Mouse (Mus musculus) testis, adult 2 months (tissue): ENCODE data around the gene Capn5. TPM values are rescaled to one million over a fixed set of nuclear protein-coding genes. Genes with fewer than 3 reads are reported as not detected.

Experiments
- H3K27ac ChIP-seq: fragments of 200-500 bp; 2 replicates; pipeline ENCODE4 v1.5.1; 2012; ENCODE audit warnings: low read depth, low read length; ENCODE audit not compliant: control insufficient read depth, insufficient read depth
- H3K27me3 ChIP-seq: fragments of 200-500 bp; 2 replicates; pipeline ENCODE4 v1.6.1; 2012; ENCODE audit warnings: mild to moderate bottlenecking, low read length, moderate library complexity; ENCODE audit not compliant: control insufficient read depth, insufficient read depth
- H3K36me3 ChIP-seq: fragments of 200-500 bp; 2 replicates; pipeline ENCODE4 v1.6.1; 2012; ENCODE audit warnings: mild to moderate bottlenecking, low read length; ENCODE audit not compliant: control insufficient read depth, insufficient read depth
- H3K4me1 ChIP-seq: fragments of 200-500 bp; 2 replicates; pipeline ENCODE4 v1.6.1; 2012; ENCODE audit warnings: low read length; ENCODE audit not compliant: control insufficient read depth, insufficient read depth
- H3K4me3 ChIP-seq: fragments of 200-500 bp; 2 replicates; pipeline ENCODE4 v1.5.1; 2012; ENCODE audit warnings: low read depth, mild to moderate bottlenecking, low read length, moderate library complexity, mixed read lengths; ENCODE audit not compliant: control insufficient read depth
- CTCF ChIP-seq: fragments of 200-500 bp; IDR thresholded peaks from 2 replicates; pipeline ENCODE4 v1.5.1; 2012; ENCODE audit warnings: low read depth, mild to moderate bottlenecking, inconsistent platforms, low read length, moderate library complexity; ENCODE audit not compliant: control insufficient read depth, insufficient read depth, insufficient replicate concordance
- POLR2A ChIP-seq: fragments of 200-500 bp; IDR thresholded peaks from 2 replicates; pipeline ENCODE4 v1.6.1; 2012; ENCODE audit warnings: low read depth, mild to moderate bottlenecking, inconsistent platforms, low read length, moderate library complexity; ENCODE audit not compliant: control insufficient read depth
- polyA plus RNA-seq: library from polyadenylated mRNA; depleted of rRNA; stranded (reverse); fragments of >200 nt; gene quantifications from 2 replicates; pipeline ENCODE4 v1.2.3, GENCODE M21; 2012; rRNA removed

Capn5 gene
- 0.85 and 2.2 TPM in 2 replicates for polyA plus RNA-seq

DNA sequence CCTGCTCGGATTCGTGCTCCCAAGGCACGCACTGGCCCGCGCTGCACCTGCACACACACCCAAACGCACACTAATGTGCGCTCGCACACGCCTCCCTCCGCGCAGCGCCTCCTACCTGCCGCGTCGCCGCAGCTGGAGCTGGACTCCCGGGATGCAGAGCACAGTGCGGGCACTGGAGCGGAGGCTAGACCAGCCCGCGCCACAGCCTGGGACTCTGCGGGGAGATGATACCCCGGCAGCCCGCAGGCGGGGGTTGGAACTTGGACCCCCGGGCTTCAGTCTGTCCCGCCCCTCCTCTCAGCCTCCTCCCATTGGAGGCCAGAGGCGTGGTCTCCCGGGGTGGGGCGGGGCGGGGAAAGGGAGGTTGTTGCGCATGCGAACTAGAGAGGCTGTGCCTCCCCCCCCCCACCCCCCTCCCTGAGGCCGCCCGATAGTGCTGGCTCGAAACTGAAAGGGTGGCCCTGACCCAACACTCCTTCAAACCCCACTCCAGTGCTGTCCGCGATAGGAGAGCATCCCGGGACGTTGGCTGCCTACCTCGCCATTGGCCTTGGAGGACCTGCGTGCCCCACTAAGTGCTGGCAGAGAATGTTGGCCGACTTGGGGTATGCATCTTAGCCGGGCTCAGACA, at the start of gene Capn5:
Gene Capn5, minus strand, starts transcription at position 346 of the 631 bp plus-strand sequence.
- H3K27ac ChIP-seq = peak within 1 kb of the TSS; percentile 3; the same call in 1 of the 2 replicates
- no peaks in the 10 kb centered on the region for H3K36me3 ChIP-seq
- peaks cover 14% of the 10 kb centered on the region for H3K4me1 ChIP-seq
- H3K27me3 ChIP-seq = no peaks in the 10 kb centered on the region
- peak within 1 kb of the TSS; percentile 92 for H3K4me3 ChIP-seq
- peak; percentile 34; the same call in 1 of the 2 replicates for TF ChIP-seq CTCF
- no peak for TF ChIP-seq POLR2A

DNA sequence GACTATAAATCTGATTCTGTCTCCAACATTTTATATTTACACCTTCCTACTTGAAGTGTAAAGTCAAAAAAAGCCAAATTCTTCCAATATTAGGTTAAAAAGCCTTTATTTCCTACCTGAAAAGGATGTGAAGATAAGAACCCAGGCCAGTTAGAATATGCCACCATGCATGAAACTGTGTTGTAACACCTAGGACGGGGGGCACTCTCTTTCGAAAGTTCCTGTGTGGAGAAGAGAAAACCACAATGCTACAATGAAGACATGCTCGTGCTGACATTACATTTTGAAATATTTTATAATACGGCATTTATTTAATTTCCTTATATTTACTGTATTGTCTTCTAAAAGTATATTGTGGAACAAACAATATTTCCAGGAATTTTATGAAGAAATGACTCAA, 45.7 kb upstream of the Capn5 start:
- Histone ChIP-seq H3K36me3 (no peaks in the 10 kb centered on the region), H3K4me1 (no peaks in the 10 kb centered on the region), H3K27me3 (no peaks in the 10 kb centered on the region), H3K4me3 (no peak overlapping the region), H3K27ac (no peak overlapping the region)
- TF ChIP-seq POLR2A (no peak), CTCF (no peak)

DNA sequence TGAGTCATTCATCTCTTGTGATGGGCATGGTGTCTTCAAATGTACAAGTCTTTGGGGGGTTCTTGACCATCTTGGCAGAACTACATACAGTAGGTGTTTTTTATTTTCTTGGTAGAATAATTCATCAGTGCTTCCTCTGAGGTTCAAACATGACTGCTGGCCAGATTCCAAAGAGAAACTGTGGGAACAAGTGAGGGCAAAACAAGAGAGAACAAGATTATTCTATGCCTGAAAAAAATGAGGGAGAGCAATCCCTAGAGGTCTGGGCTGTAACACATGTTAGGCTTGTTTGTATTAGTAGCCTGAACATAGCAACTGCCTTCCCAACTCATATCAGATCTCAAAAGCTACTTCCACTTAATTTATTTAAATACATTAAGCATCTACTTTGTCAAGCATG, 38.6 kb upstream of the Capn5 start:
- no peaks in the 10 kb centered on the region for H3K36me3 ChIP-seq
- H3K27me3 ChIP-seq = no peaks in the 10 kb centered on the region
- H3K4me1 ChIP-seq = no peaks in the 10 kb centered on the region
- TF ChIP-seq POLR2A (no peak), CTCF (no peak)
- H3K4me3 ChIP-seq = no peak overlapping the region
- no peak overlapping the region for H3K27ac ChIP-seq

GRCm38 (mm10) chr7:98202946-98203345, 24.9 kb upstream of the Capn5 start:
- no peaks in the 10 kb centered on the region for H3K36me3 ChIP-seq
- no peaks in the 10 kb centered on the region for H3K27me3 ChIP-seq
- TF ChIP-seq POLR2A (no peak), CTCF (no peak)
- no peaks in the 10 kb centered on the region for H3K4me1 ChIP-seq
- no peak overlapping the region for H3K4me3 ChIP-seq
- H3K27ac ChIP-seq = no peak overlapping the region

GRCm38 (mm10) chr7:98201493-98202028, 23.5 kb upstream of the Capn5 start:
- H3K4me1 ChIP-seq = no peaks in the 10 kb centered on the region
- no peaks in the 10 kb centered on the region for H3K27me3 ChIP-seq
- H3K4me3 ChIP-seq = no peak overlapping the region
- no peaks in the 10 kb centered on the region for H3K36me3 ChIP-seq
- no peak overlapping the region for H3K27ac ChIP-seq
- TF ChIP-seq POLR2A (no peak), CTCF (no peak)

DNA sequence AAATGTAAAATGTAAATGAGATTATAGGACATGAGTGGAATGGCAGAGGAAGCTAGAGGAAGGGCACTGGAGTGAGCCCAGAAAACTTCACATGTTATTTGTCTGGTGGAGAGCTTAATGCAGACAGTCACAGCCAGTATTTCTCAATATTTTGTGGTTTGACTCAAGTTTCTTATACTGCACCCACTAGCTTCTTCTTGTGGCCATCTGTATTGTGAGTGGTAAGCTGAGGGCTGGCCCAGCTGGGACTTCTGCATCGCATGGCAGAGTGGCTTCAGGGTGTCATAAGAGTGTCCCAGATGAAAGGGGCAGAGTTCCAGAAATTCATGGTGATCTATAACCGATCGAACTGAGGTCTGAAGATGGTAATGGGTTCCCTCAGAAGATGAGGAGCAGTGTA, 22.3 kb upstream of the Capn5 start:
- no peaks in the 10 kb centered on the region; the same call in 1 of the 2 replicates for H3K4me1 ChIP-seq
- no peak overlapping the region for H3K4me3 ChIP-seq
- no peak for TF ChIP-seq POLR2A
- no peak for TF ChIP-seq CTCF
- H3K36me3 ChIP-seq = no peaks in the 10 kb centered on the region
- no peak overlapping the region for H3K27ac ChIP-seq
- no peaks in the 10 kb centered on the region for H3K27me3 ChIP-seq

GRCm38 (mm10) chr7:98199381-98199780, 21.3 kb upstream of the Capn5 start, which contains the start of gene B3gnt6:
Gene B3gnt6 (minus strand): TSS chr7:98199481.
- H3K4me1 ChIP-seq = no peaks in the 10 kb centered on the region; the same call in 1 of the 2 replicates
- TF ChIP-seq POLR2A = no peak
- TF ChIP-seq CTCF = no peak
- H3K27me3 ChIP-seq = no peaks in the 10 kb centered on the region
- no peak within 1 kb of the TSS for H3K27ac ChIP-seq
- no peaks in the 10 kb centered on the region for H3K36me3 ChIP-seq
- H3K4me3 ChIP-seq = no peak within 1 kb of the TSS
